In the genomic region with DNA sequence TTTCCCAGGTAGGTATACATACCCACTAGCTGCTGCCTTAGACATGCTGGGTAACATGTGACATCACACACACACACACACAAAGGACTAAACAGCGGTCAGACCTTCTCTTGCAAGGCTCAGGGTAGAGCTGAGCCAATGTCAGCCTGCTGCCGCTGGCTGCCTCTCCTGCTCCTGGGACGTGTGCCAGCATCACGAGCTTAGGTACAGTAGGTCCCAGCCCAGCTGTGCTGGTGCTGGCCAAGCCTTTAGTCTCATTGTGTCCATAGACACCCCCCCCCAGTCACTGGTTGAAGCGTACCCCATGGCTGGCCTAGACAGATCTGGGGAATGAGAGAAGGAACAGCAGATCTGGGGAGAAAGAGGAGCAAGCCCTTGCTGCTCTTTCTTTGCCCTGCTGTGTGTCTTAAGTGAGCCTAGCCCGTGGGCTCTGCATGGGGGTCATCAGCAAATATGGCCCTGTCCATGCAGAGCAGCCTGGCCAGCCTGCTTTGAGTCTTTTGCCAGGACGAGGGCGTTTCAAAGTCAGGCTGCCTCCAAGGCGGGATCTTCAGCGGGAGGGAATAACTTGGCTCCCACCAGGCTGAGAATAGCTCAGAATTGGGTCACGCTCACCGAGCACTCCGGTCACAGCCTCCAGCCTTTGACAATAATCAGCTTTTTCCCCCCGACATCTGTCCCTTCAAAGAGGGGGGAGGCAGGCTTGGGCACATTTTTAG, we compare ENCODE assay signal across 9 mouse cellular contexts. TPM values are rescaled to one million over a fixed set of nuclear protein-coding genes. Genes with fewer than 3 reads are reported as not detected.
DNase-seq lines count a peak whose midpoint lies in the region; ATAC-seq and TF ChIP-seq lines count a peak whose summit lies in the region.
"Had no signal": no experiment of that assay in that cellular context is flagged by ENCODE, and none has a peak within 500 bp of the region (broad histone marks: within the 10 kb centered on the region; RNA-seq: fewer than 3 reads in every experiment).

No protein-coding gene starts in this region.

- peaks cover 20% of the 10 kb centered on the region for H3K4me1 ChIP-seq in hindbrain, postnatal 0 days (ENCODE audit: insufficient read depth, low read length)

- peak; percentile 79 for DNase-seq in layer of hippocampus, adult 11-12 months (ENCODE audit: low spot score)
- DNase-seq in layer of hippocampus, adult 9-10 months (ENCODE audit: low spot score) = no peak
- DNase-seq in cerebellum, adult 9-10 months = peak; percentile 82
- peak; percentile 72 to 75 for DNase-seq in gastrocnemius, postnatal 36 days
- DNase-seq in hindbrain, postnatal 0 days (ENCODE audit: low spot score) = peak; percentile 88
- peak; percentile 59 to 62 for DNase-seq in lung, adult 18-20 months
- DNase-seq in retina, embryonic 14.5 days (ENCODE audit: low spot score) = peak; percentile 76
- DNase-seq in thymus, postnatal 36 days = no peak

- H3K9me3 ChIP-seq in hindbrain, postnatal 0 days (ENCODE audit: low read length) = no peaks in the 10 kb centered on the region
- H3K9me3 ChIP-seq: limb, embryonic 13.5 days had no signal

- no peaks in the 10 kb centered on the region for H3K27me3 ChIP-seq in hindbrain, postnatal 0 days (ENCODE audit: insufficient read depth, low read length)
- H3K27me3 ChIP-seq: limb, embryonic 13.5 days had no signal

- no peak overlapping the region for H3K4me3 ChIP-seq in hindbrain, postnatal 0 days (ENCODE audit: low read length)
- H3K4me3 ChIP-seq: limb, embryonic 13.5 days had no signal

- ATAC-seq in hindbrain, postnatal 0 days = peak; percentile 81

- intact Hi-C loops in gastrocnemius, postnatal 36 days (cut with DNase I) = no loop called here

- peak overlapping the region; percentile 34 for H3K9ac ChIP-seq in hindbrain, postnatal 0 days (replicated peaks; ENCODE audit: low read length)
- H3K9ac ChIP-seq: limb, embryonic 13.5 days had no signal

- H3K36me3 ChIP-seq in hindbrain, postnatal 0 days (ENCODE audit: insufficient read depth, low read length) = no peaks in the 10 kb centered on the region

- 6% methylated on average over 14 of the region's 14 CpGs for WGBS in hindbrain, postnatal 0 days

- no peak overlapping the region for H3K4me2 ChIP-seq in hindbrain, postnatal 0 days (ENCODE audit: low read depth, low read length)
- H3K4me2 ChIP-seq: limb, embryonic 13.5 days had no signal

- peak overlapping the region; percentile 90 for H3K27ac ChIP-seq in hindbrain, postnatal 0 days
- H3K27ac ChIP-seq: limb, embryonic 13.5 days had no signal

- no peak for TF ChIP-seq CTCF in hindbrain, postnatal 0 days (IDR thresholded peaks at IDR 0.05; ENCODE audit: low read depth)

RNA-seq across cellular contexts. Expression of a gene that starts 9.6 kb away (rescaled TPM):
- total RNA-seq in gastrocnemius, postnatal 36 days (2021) = 1 to 10 TPM; 1.8 to 4.1 TPM
- total RNA-seq in hindbrain, postnatal 0 days (2014; rRNA removed) = 29.7 and 32.7 TPM in 2 replicates
- 9.2 TPM in 2 replicates for polyA plus RNA-seq in hindbrain, postnatal 0 days (2015; fragmentation: Nextera tagmentation; extraction: Ambion mirVana)

RNA-seq across cellular contexts. Expression of a gene that starts 15.4 kb away (rescaled TPM):
- 1 to 10 TPM; 7.9 to 8.3 TPM for total RNA-seq in gastrocnemius, postnatal 36 days (2021)
- 3,255 and 3,584 TPM in 2 replicates for total RNA-seq in hindbrain, postnatal 0 days (2014; rRNA removed)
- polyA plus RNA-seq in hindbrain, postnatal 0 days (2015; fragmentation: Nextera tagmentation; extraction: Ambion mirVana) = 2,405 and 2,624 TPM in 2 replicates

RNA-seq across cellular contexts. Expression of a gene that starts 25.5 kb away (rescaled TPM):
- total RNA-seq in gastrocnemius, postnatal 36 days (2021) = 10 to 100 TPM; 12.4 to 13.5 TPM
- total RNA-seq in hindbrain, postnatal 0 days (2014; rRNA removed) = 21.1 and 22.7 TPM in 2 replicates
- 60.1 and 64.3 TPM in 2 replicates for polyA plus RNA-seq in hindbrain, postnatal 0 days (2015; fragmentation: Nextera tagmentation; extraction: Ambion mirVana)

RNA-seq across cellular contexts. Expression of a gene that starts 25.6 kb away (rescaled TPM):
- total RNA-seq in gastrocnemius, postnatal 36 days (2021) = 10 to 100 TPM; 34.9 to 38.0 TPM
- total RNA-seq in hindbrain, postnatal 0 days (2014; rRNA removed) = 23.6 and 28.1 TPM in 2 replicates
- 60.3 and 63.9 TPM in 2 replicates for polyA plus RNA-seq in hindbrain, postnatal 0 days (2015; fragmentation: Nextera tagmentation; extraction: Ambion mirVana)

Comparison
In these comparisons a context has a peak if more than half of its experiments do, and no peak if none do; other contexts are left out.
1. DNase-seq: peak in layer of hippocampus, adult 11-12 months (single experiment), cerebellum, adult 9-10 months (single experiment), gastrocnemius, postnatal 36 days (2 of 2), hindbrain, postnatal 0 days (single experiment), lung, adult 18-20 months (2 of 2) and retina, embryonic 14.5 days (single experiment); none in layer of hippocampus, adult 9-10 months (single experiment) and thymus, postnatal 36 days (0 of 2).
2. RNA of a gene that starts 15.4 kb away (total RNA-seq): 3,255 to 3,584 TPM in hindbrain, postnatal 0 days; 7.9 to 8.3 TPM in gastrocnemius, postnatal 36 days; every median in the first group is over 100 times any median in the second.